Mouse (Mus musculus): Measurements from ENCODE around the gene Tiam1. TPM values are rescaled to one million over a fixed set of nuclear protein-coding genes. Genes with fewer than 3 reads are reported as not detected.

Tiam1 gene
- total and polyA plus RNA-seq, 3 experiments, result 1.8 to 5.3 (median 2.9) TPM

- ATAC-seq (ENCODE audit: extremely low read depth, insufficient number of reproducible peaks, low FRiP score, poor library complexity, severe bottlenecking) (no peak), DNase-seq (ENCODE audit: low spot score) (no peak)
- H3K4me3 ChIP-seq (ENCODE audit: low read depth, low read length), result no peak overlapping the region
- H3K9me3 ChIP-seq (replicated peaks), result peaks cover 50% of the 10 kb centered on the region
- TF ChIP-seq TAL1 (conservative IDR thresholded peaks at IDR 0.05; ENCODE audit: low read depth, low read length), result no peak
- no peak for TF ChIP-seq GATA1 (IDR thresholded peaks at IDR 0.05; ENCODE audit: borderline replicate concordance, low read length)
- TF ChIP-seq CTCF (IDR thresholded peaks at IDR 0.05; ENCODE audit: low read depth, low read length), result no peak
- H3K36me3 ChIP-seq (replicated peaks), result no peaks in the 10 kb centered on the region
- no peaks in the 10 kb centered on the region for H3K27me3 ChIP-seq (ENCODE audit: insufficient read depth, low read length)
- H3K4me1 ChIP-seq (ENCODE audit: insufficient read depth, low read depth, low read length), result no peaks in the 10 kb centered on the region
Observed at GRCm38 (mm10) chr16:90025526-90026172, 117.9 kb downstream of the Tiam1 start.

DNA sequence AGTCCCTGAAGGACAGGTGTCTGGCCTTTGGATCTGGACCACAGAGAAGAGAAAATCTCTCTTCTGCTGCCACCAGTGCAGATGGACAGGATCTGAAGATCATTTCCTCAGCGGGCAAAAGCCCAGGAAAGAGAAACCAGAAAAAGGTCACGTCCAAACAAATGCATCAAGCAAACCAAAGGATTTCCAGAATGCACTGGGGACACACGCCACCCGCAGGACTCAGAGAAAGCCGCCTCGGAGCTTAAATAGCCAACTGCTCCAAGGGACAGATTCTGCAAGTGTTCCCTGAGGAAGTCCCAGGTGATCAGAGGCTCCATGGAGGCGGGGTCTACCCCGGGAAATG is 119.9 kb downstream of the Tiam1 start:
- H3K9me3 ChIP-seq (replicated peaks), result peaks cover 56% of the 10 kb centered on the region
- H3K27me3 ChIP-seq (ENCODE audit: insufficient read depth, low read length), result no peaks in the 10 kb centered on the region
- no peak for DNase-seq (ENCODE audit: low spot score)
- no peak overlapping the region for H3K4me3 ChIP-seq (ENCODE audit: low read depth, low read length)
- TF ChIP-seq POLR2AphosphoS5 (IDR thresholded peaks at IDR 0.05; ENCODE audit: insufficient replicate concordance, low read depth, low read length) (no peak), CTCF (IDR thresholded peaks at IDR 0.05; ENCODE audit: low read depth, low read length) (no peak)
- no peaks in the 10 kb centered on the region for H3K4me1 ChIP-seq (ENCODE audit: insufficient read depth, low read depth, low read length)
- no peaks in the 10 kb centered on the region for H3K36me3 ChIP-seq (replicated peaks)
- ATAC-seq (ENCODE audit: extremely low read depth, insufficient number of reproducible peaks, low FRiP score, poor library complexity, severe bottlenecking), result no peak

- TF ChIP-seq GATA2 (IDR thresholded peaks at IDR 0.05; ENCODE audit: borderline replicate concordance, low read depth, low read length) (no peak), POLR2AphosphoS5 (IDR thresholded peaks at IDR 0.05; ENCODE audit: insufficient replicate concordance, low read depth, low read length) (no peak), GATA1 (IDR thresholded peaks at IDR 0.05; ENCODE audit: borderline replicate concordance, low read length) (no peak), CTCF (IDR thresholded peaks at IDR 0.05; ENCODE audit: low read depth, low read length) (no peak), TAL1 (conservative IDR thresholded peaks at IDR 0.05; ENCODE audit: low read depth, low read length) (no peak)
- ATAC-seq (ENCODE audit: extremely low read depth, insufficient number of reproducible peaks, low FRiP score, poor library complexity, severe bottlenecking) (no peak), DNase-seq (ENCODE audit: low spot score) (no peak)
- H3K4me1 ChIP-seq (ENCODE audit: insufficient read depth, low read depth, low read length), result no peaks in the 10 kb centered on the region
- no peaks in the 10 kb centered on the region for H3K27me3 ChIP-seq (ENCODE audit: insufficient read depth, low read length)
- no peaks in the 10 kb centered on the region for H3K36me3 ChIP-seq (replicated peaks)
- H3K4me3 ChIP-seq (ENCODE audit: low read depth, low read length), result no peak overlapping the region
- peaks cover 55% of the 10 kb centered on the region for H3K9me3 ChIP-seq (replicated peaks)
Observed at GRCm38 (mm10) chr16:90022932-90023664, 120.5 kb downstream of the Tiam1 start.

- H3K36me3 ChIP-seq (replicated peaks), result no peaks in the 10 kb centered on the region
- TF ChIP-seq CTCF (IDR thresholded peaks at IDR 0.05; ENCODE audit: low read depth, low read length) (no peak), GATA2 (IDR thresholded peaks at IDR 0.05; ENCODE audit: borderline replicate concordance, low read depth, low read length) (no peak), GATA1 (IDR thresholded peaks at IDR 0.05; ENCODE audit: borderline replicate concordance, low read length) (no peak), POLR2AphosphoS5 (IDR thresholded peaks at IDR 0.05; ENCODE audit: insufficient replicate concordance, low read depth, low read length) (no peak), TAL1 (conservative IDR thresholded peaks at IDR 0.05; ENCODE audit: low read depth, low read length) (no peak)
- no peak overlapping the region for H3K4me3 ChIP-seq (ENCODE audit: low read depth, low read length)
- peaks cover 42% of the 10 kb centered on the region for H3K9me3 ChIP-seq (replicated peaks)
- H3K4me1 ChIP-seq (ENCODE audit: insufficient read depth, low read depth, low read length), result no peaks in the 10 kb centered on the region
- ATAC-seq (ENCODE audit: extremely low read depth, insufficient number of reproducible peaks, low FRiP score, poor library complexity, severe bottlenecking), result no peak
- no peaks in the 10 kb centered on the region for H3K27me3 ChIP-seq (ENCODE audit: insufficient read depth, low read length)
- no peak for DNase-seq (ENCODE audit: low spot score)
Observed at GRCm38 (mm10) chr16:90016046-90016445, 127.5 kb downstream of the Tiam1 start.

DNA sequence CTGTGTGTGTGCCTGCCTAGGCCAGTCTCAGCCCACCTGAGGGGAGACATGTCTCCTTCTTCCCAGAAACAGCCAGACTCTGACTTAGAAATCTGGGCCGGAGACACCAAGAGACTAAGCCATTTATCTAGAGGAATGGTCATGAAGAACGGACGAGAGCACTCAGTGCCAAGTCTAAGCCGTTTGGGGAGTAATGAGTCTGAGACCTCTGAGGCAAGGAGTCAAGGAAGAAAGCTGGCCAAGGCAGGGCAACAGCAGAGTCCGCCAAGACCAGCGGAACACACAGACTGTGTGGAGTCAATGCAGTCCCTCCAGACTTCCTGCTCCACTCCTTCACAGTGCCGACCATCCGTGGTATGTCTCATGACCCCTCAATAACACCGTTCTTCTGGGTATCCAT is 129.0 kb downstream of the Tiam1 start:
- Histone ChIP-seq H3K27me3 (ENCODE audit: insufficient read depth, low read length) (no peaks in the 10 kb centered on the region), H3K36me3 (replicated peaks) (no peaks in the 10 kb centered on the region), H3K9me3 (replicated peaks) (peaks cover 35% of the 10 kb centered on the region), H3K4me1 (ENCODE audit: insufficient read depth, low read depth, low read length) (no peaks in the 10 kb centered on the region), H3K4me3 (ENCODE audit: low read depth, low read length) (no peak overlapping the region)
- ATAC-seq (ENCODE audit: extremely low read depth, insufficient number of reproducible peaks, low FRiP score, poor library complexity, severe bottlenecking) (no peak), DNase-seq (ENCODE audit: low spot score) (no peak)
- no peak for TF ChIP-seq TAL1 (conservative IDR thresholded peaks at IDR 0.05; ENCODE audit: low read depth, low read length)
- TF ChIP-seq POLR2AphosphoS5 (IDR thresholded peaks at IDR 0.05; ENCODE audit: insufficient replicate concordance, low read depth, low read length), result no peak
- TF ChIP-seq CTCF (IDR thresholded peaks at IDR 0.05; ENCODE audit: low read depth, low read length), result no peak
- TF ChIP-seq GATA1 (IDR thresholded peaks at IDR 0.05; ENCODE audit: borderline replicate concordance, low read length), result no peak
- TF ChIP-seq GATA2 (IDR thresholded peaks at IDR 0.05; ENCODE audit: borderline replicate concordance, low read depth, low read length), result no peak

DNA sequence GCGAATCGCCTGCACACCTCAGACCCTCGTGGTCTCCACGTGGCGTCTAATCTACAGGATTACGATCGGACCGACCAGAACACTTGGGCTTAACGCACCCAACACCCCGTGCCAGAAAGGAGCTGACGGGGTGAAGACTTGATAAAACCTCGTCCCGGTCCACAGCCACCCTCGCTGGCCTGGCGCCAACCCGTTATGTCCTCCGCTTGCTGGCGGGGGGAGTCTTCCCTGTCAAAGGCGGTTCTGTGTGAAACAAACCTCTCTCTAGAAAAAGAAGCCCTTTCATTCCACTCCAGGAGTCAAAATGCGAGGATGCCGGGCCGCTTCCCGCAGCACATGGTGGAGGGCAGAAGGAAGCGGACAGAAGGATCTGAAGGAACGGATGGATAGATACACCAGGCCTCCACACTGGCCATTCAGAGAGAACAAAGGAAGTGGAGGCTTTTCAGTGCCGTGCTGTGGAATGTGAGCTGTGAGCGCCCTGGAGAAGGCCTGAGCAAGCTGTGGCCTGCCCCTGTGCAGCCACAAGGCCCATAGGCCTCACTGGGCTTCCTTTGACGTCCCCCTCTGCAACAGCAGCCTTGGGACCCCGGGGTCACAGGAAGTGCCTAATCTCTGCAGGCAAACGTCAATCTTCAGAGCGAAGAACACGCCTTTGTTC is 131.9 kb downstream of the Tiam1 start:
- Histone ChIP-seq H3K4me3 (ENCODE audit: low read depth, low read length) (no peak overlapping the region), H3K4me1 (ENCODE audit: insufficient read depth, low read depth, low read length) (no peaks in the 10 kb centered on the region), H3K36me3 (replicated peaks) (no peaks in the 10 kb centered on the region), H3K9me3 (replicated peaks) (peaks cover 44% of the 10 kb centered on the region), H3K27me3 (ENCODE audit: insufficient read depth, low read length) (no peaks in the 10 kb centered on the region)
- no peak for TF ChIP-seq GATA2 (IDR thresholded peaks at IDR 0.05; ENCODE audit: borderline replicate concordance, low read depth, low read length)
- no peak for TF ChIP-seq CTCF (IDR thresholded peaks at IDR 0.05; ENCODE audit: low read depth, low read length)
- TF ChIP-seq POLR2AphosphoS5 (IDR thresholded peaks at IDR 0.05; ENCODE audit: insufficient replicate concordance, low read depth, low read length), result no peak
- TF ChIP-seq TAL1 (conservative IDR thresholded peaks at IDR 0.05; ENCODE audit: low read depth, low read length), result no peak
- no peak for TF ChIP-seq GATA1 (IDR thresholded peaks at IDR 0.05; ENCODE audit: borderline replicate concordance, low read length)
- ATAC-seq (ENCODE audit: extremely low read depth, insufficient number of reproducible peaks, low FRiP score, poor library complexity, severe bottlenecking) (no peak), DNase-seq (ENCODE audit: low spot score) (no peak)
